Mouse (Mus musculus) thymus, adult 2 months (tissue): ENCODE data around the gene Gm20388.

ENCODE experiments used
- CTCF ChIP-seq: fragments of 200-500 bp; IDR thresholded peaks from 2 replicates; pipeline ENCODE4 v1.5.1; 2012; ENCODE audit warnings: mild to moderate bottlenecking, control low read depth, low read length, moderate library complexity, borderline replicate concordance; ENCODE audit not compliant: control insufficient read depth, poor library complexity, insufficient read depth; ENCODE audit errors: extremely low read depth
- POLR2A ChIP-seq: fragments of 200-500 bp; IDR thresholded peaks from 2 replicates; pipeline ENCODE4 v1.6.1; 2012; ENCODE audit warnings: mild to moderate bottlenecking, low read length, control low read depth, moderate library complexity; ENCODE audit not compliant: control insufficient read depth, poor library complexity, insufficient read depth; ENCODE audit errors: extremely low read depth

DNA sequence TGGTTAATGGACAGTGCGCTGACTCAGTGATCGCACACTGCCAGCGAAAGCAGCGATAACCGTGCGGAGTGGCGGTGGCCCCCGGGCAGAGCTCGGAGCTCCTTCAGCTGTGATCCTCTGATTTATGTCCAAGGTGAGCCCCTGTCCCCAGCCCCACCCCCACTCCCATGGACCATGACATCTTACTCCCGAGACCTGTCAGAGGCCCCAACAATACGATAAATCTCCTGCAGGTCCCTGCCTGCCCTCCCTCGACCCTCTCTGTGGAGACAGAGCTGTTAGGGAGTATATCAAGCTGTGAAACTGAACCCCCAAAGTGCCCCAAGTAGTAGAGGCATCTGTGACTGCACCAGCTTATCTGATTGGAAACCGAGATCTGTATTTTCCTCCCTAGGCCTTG is 1435.5 kb downstream of the Gm20388 start:
- TF ChIP-seq CTCF (no peak), POLR2A (no peak)
